Mouse (Mus musculus) midbrain, postnatal 0 days (tissue): ENCODE measurements around the gene Slc39a1. TPM values are rescaled to one million over a fixed set of nuclear protein-coding genes. Genes with fewer than 3 reads are reported as not detected.

Experiments
- ATAC-seq: fragments of 200-750 bp; cut with Nextera tagmentation; 2 replicates; pipeline ENCODE4 v1.8.0; 2017; ENCODE audit warnings: moderate number of reproducible peaks, mild to moderate bottlenecking, moderate TSS enrichment, moderate library complexity; ENCODE audit not compliant: low FRiP score
- DNase-seq: peaks from one replicate; pipeline ENCODE4 v3.0.0-alpha.2; 2015; ENCODE audit warnings: low spot score
- H3K27ac ChIP-seq: fragments of 300-500 bp; sonication (generic); 2 replicates; pipeline ENCODE4 v1.5.1; 2014; ENCODE audit warnings: low read depth, mild to moderate bottlenecking, low read length, mixed read lengths
- H3K27me3 ChIP-seq: fragments of 300-500 bp; sonication (generic); 2 replicates; pipeline ENCODE4 v1.6.1; 2014; ENCODE audit warnings: low read length, control low read depth, mixed read lengths; ENCODE audit not compliant: insufficient read depth
- H3K36me3 ChIP-seq: fragments of 300-500 bp; sonication (generic); 2 replicates; pipeline ENCODE4 v1.6.1; 2014; ENCODE audit warnings: low read length, control low read depth, mixed read lengths; ENCODE audit not compliant: insufficient read depth
- H3K4me1 ChIP-seq: fragments of 300-500 bp; sonication (generic); 2 replicates; pipeline ENCODE4 v1.6.1; 2014; ENCODE audit warnings: mild to moderate bottlenecking, control low read depth, antibody characterized with exemption, low read length, mixed read lengths; ENCODE audit not compliant: insufficient read depth
- H3K4me2 ChIP-seq: fragments of 300-500 bp; sonication (generic); 2 replicates; pipeline ENCODE4 v1.6.1; 2014; ENCODE audit warnings: low read depth, mild to moderate bottlenecking, low read length, mixed read lengths; ENCODE audit not compliant: poor library complexity, severe bottlenecking
- H3K4me3 ChIP-seq: fragments of 300-500 bp; sonication (generic); 2 replicates; pipeline ENCODE4 v1.5.1; 2014; ENCODE audit warnings: low read depth, mild to moderate bottlenecking, low read length, moderate library complexity
- H3K9ac ChIP-seq: fragments of 300-500 bp; sonication (generic); replicated peaks from 2 replicates; pipeline ENCODE4 v1.6.1; 2014; ENCODE audit warnings: mild to moderate bottlenecking, low read length, moderate library complexity, mixed read lengths; ENCODE audit not compliant: poor library complexity, severe bottlenecking
- H3K9me3 ChIP-seq: fragments of 300-500 bp; sonication (generic); 2 replicates; pipeline ENCODE4 v1.6.1; 2016; ENCODE audit warnings: low read length, control low read depth
- CTCF ChIP-seq: IDR thresholded peaks from 2 replicates; pipeline ENCODE4 v1.5.1; 2016; ENCODE audit warnings: antibody characterized with exemption, mild to moderate bottlenecking
- WGBS: fragments of 180-500 bp; shearing (Covaris S2); extraction: QIAGEN DNeasy Blood & Tissue Kit; methylation state at CpG from one replicate; pipeline ENCODE4 v1.1.7; 2014; 5-methylcytosine and 5-hydroxymethylcytosine counted together
- polyA plus RNA-seq: library from polyadenylated mRNA; unstranded; fragments of >200 nt; fragmentation: Nextera tagmentation; extraction: Ambion mirVana; gene quantifications from 2 replicates; pipeline ENCODE4 v1.2.1, GENCODE M21; 2015
- total RNA-seq: library from RNA; depleted of rRNA; stranded (reverse); fragments of >200 nt; gene quantifications from 2 replicates; pipeline ENCODE4 v1.2.3, GENCODE M21; 2014

Slc39a1 gene
- total and polyA plus RNA-seq, 2 experiments from 2014 or later = 60.3 to 73.0 TPM

GRCm38 (mm10) chr3:90275286-90275685, 27.3 kb downstream of the Slc39a1 start:
- DNase-seq = no peak
- ATAC-seq = no peak
- Histone ChIP-seq H3K4me2 (no peak overlapping the region), H3K4me1 (no peaks in the 10 kb centered on the region), H3K27me3 (no peaks in the 10 kb centered on the region), H3K4me3 (no peak overlapping the region), H3K9me3 (no peaks in the 10 kb centered on the region), H3K9ac (no peak overlapping the region), H3K27ac (no peak overlapping the region), H3K36me3 (peaks cover 71% of the 10 kb centered on the region)
- TF ChIP-seq CTCF = no peak
- 93% methylated on average over 11 of the region's 11 CpGs for WGBS

GRCm38 (mm10) chr3:90276858-90277257, 28.9 kb downstream of the Slc39a1 start:
- no peak for ATAC-seq
- Histone ChIP-seq H3K4me2 (no peak overlapping the region), H3K36me3 (peaks cover 58% of the 10 kb centered on the region), H3K27me3 (no peaks in the 10 kb centered on the region), H3K4me3 (no peak overlapping the region), H3K4me1 (no peaks in the 10 kb centered on the region), H3K9ac (no peak overlapping the region), H3K9me3 (no peaks in the 10 kb centered on the region), H3K27ac (no peak overlapping the region)
- 46% methylated on average over 15 of the region's 16 CpGs for WGBS
- TF ChIP-seq CTCF = no peak
- DNase-seq = no peak

GRCm38 (mm10) chr3:90277793-90278192, 29.8 kb downstream of the Slc39a1 start:
- no peak for DNase-seq
- WGBS = 89% methylated on average over 9 of the region's 9 CpGs
- TF ChIP-seq CTCF = no peak
- Histone ChIP-seq H3K36me3 (peaks cover 49% of the 10 kb centered on the region), H3K27ac (no peak overlapping the region), H3K4me1 (no peaks in the 10 kb centered on the region), H3K4me3 (no peak overlapping the region), H3K4me2 (no peak overlapping the region), H3K9me3 (no peaks in the 10 kb centered on the region), H3K9ac (no peak overlapping the region), H3K27me3 (no peaks in the 10 kb centered on the region)
- no peak for ATAC-seq

GRCm38 (mm10) chr3:90278211-90278610, 30.2 kb downstream of the Slc39a1 start:
- peaks cover 47% of the 10 kb centered on the region for H3K36me3 ChIP-seq
- WGBS = 94% methylated on average over 10 of the region's 10 CpGs

GRCm38 (mm10) chr3:90279216-90279615, 31.2 kb downstream of the Slc39a1 start:
- no peaks in the 10 kb centered on the region for H3K4me1 ChIP-seq
- no peaks in the 10 kb centered on the region for H3K27me3 ChIP-seq
- no peak overlapping the region for H3K4me3 ChIP-seq
- H3K9me3 ChIP-seq = no peaks in the 10 kb centered on the region
- ATAC-seq (no peak), DNase-seq (no peak)
- TF ChIP-seq CTCF = no peak
- H3K4me2 ChIP-seq = no peak overlapping the region
- WGBS = 91% methylated on average over 9 of the region's 9 CpGs
- H3K27ac ChIP-seq = no peak overlapping the region
- no peak overlapping the region for H3K9ac ChIP-seq
- H3K36me3 ChIP-seq = peaks cover 44% of the 10 kb centered on the region

More at GRCm38 (mm10) chr3:90278211-90278610, 30.2 kb downstream of the Slc39a1 start:
- TF ChIP-seq CTCF = no peak
- Histone ChIP-seq H3K9me3 (no peaks in the 10 kb centered on the region), H3K4me3 (no peak overlapping the region), H3K4me1 (no peaks in the 10 kb centered on the region), H3K27ac (no peak overlapping the region), H3K9ac (no peak overlapping the region), H3K4me2 (no peak overlapping the region), H3K27me3 (no peaks in the 10 kb centered on the region)
- DNase-seq (no peak), ATAC-seq (no peak)

- Histone ChIP-seq H3K27ac (no peak overlapping the region), H3K4me2 (no peak overlapping the region), H3K4me3 (no peak overlapping the region), H3K9me3 (no peaks in the 10 kb centered on the region), H3K36me3 (peaks cover 43% of the 10 kb centered on the region), H3K9ac (no peak overlapping the region), H3K27me3 (no peaks in the 10 kb centered on the region), H3K4me1 (no peaks in the 10 kb centered on the region)
- TF ChIP-seq CTCF = no peak
- no peak for ATAC-seq
- no peak for DNase-seq
- 96% methylated on average over 7 of the region's 7 CpGs for WGBS
Measured at GRCm38 (mm10) chr3:90279743-90280142, 31.8 kb downstream of the Slc39a1 start.
